Mouse (Mus musculus) cortical plate, adult 2 months (tissue): ENCODE measurements around the gene Trp53rkb.

ENCODE experiments used
- CTCF ChIP-seq: fragments of 200-500 bp; IDR thresholded peaks from 2 replicates; pipeline ENCODE4 v1.5.1; 2011; ENCODE audit warnings: mild to moderate bottlenecking, control low read depth, low read length; ENCODE audit not compliant: insufficient read depth; ENCODE audit errors: extremely low read depth
- POLR2A ChIP-seq: fragments of 200-500 bp; IDR thresholded peaks from 2 replicates; pipeline ENCODE4 v1.6.1; 2011; ENCODE audit warnings: mild to moderate bottlenecking, low read length, control low read depth; ENCODE audit not compliant: insufficient read depth; ENCODE audit errors: extremely low read depth

GRCm38 (mm10) chr2:166750620-166751191 lies 41.6 kb upstream of the Trp53rkb start:
- TF ChIP-seq POLR2A = no peak
- no peak for TF ChIP-seq CTCF
